Comparison of ENCODE assay signal across 7 mouse cellular contexts in genomic region chr9:8900203-8901012, GRCm38 (mm10). TPM values are rescaled to one million over a fixed set of nuclear protein-coding genes. Genes with fewer than 3 reads are reported as not detected.
DNase-seq lines count a peak whose midpoint lies in the region; ATAC-seq lines count a peak whose summit lies in the region.

No protein-coding gene starts in this region.

- H3K4me2 ChIP-seq in embryonic facial prominence, embryonic 15.5 days (replicated peaks), result peak overlapping the region; percentile 93
- H3K4me2 ChIP-seq in intestine, embryonic 14.5 days (ENCODE audit: low read length), result peak overlapping the region; percentile 93
- peak overlapping the region; percentile 90 for H3K4me2 ChIP-seq in limb, embryonic 11.5 days (ENCODE audit: low read depth, severe bottlenecking)
- H3K4me2 ChIP-seq in stomach, embryonic 14.5 days (replicated peaks; ENCODE audit: low read depth, low read length), result peak overlapping the region; percentile 74

- no peak overlapping the region for H3K27ac ChIP-seq in embryonic facial prominence, embryonic 15.5 days (replicated peaks)
- no peak overlapping the region for H3K27ac ChIP-seq in intestine, embryonic 14.5 days (ENCODE audit: low read depth)
- no peak overlapping the region for H3K27ac ChIP-seq in limb, embryonic 11.5 days (replicated peaks; ENCODE audit: low read depth, low read length)
- no peak overlapping the region for H3K27ac ChIP-seq in stomach, embryonic 14.5 days (ENCODE audit: low read length)

- whole genome bisulfite sequencing in embryonic facial prominence, embryonic 15.5 days, result under 1% methylated on average over 41 of the region's 41 CpGs
- under 1% methylated on average over 41 of the region's 41 CpGs for WGBS in intestine, embryonic 14.5 days
- WGBS in limb, embryonic 11.5 days, result 1% methylated on average over 41 of the region's 41 CpGs
- WGBS in stomach, embryonic 14.5 days, result 1% methylated on average over 41 of the region's 41 CpGs

- peak overlapping the region; percentile 54 for H3K4me3 ChIP-seq in embryonic facial prominence, embryonic 15.5 days (replicated peaks)
- H3K4me3 ChIP-seq in intestine, embryonic 14.5 days (ENCODE audit: low read depth, low read length), result peak overlapping the region; percentile 51
- peak overlapping the region; percentile 52 for H3K4me3 ChIP-seq in limb, embryonic 11.5 days (ENCODE audit: low read depth, low read length)
- peak overlapping the region; percentile 56 for H3K4me3 ChIP-seq in stomach, embryonic 14.5 days (ENCODE audit: low read depth, low read length)

- H3K9me3 ChIP-seq in embryonic facial prominence, embryonic 15.5 days (replicated peaks), result no peaks in the 10 kb centered on the region
- no peaks in the 10 kb centered on the region for H3K9me3 ChIP-seq in intestine, embryonic 14.5 days (ENCODE audit: control insufficient read depth, low read length)
- H3K9me3 ChIP-seq in limb, embryonic 11.5 days (ENCODE audit: control insufficient read depth, low read length), result 0 out of 2 replicates have a peak, but pooled peaks cover 3% of the 10 kb centered on the region
- H3K9me3 ChIP-seq in stomach, embryonic 14.5 days (ENCODE audit: control insufficient read depth, low read depth, low read length), result no peaks in the 10 kb centered on the region

- H3K9ac ChIP-seq in embryonic facial prominence, embryonic 15.5 days, result no peak overlapping the region
- no peak overlapping the region for H3K9ac ChIP-seq in intestine, embryonic 14.5 days (ENCODE audit: low read length)
- no peak overlapping the region for H3K9ac ChIP-seq in limb, embryonic 11.5 days (ENCODE audit: low read length)
- H3K9ac ChIP-seq in stomach, embryonic 14.5 days (replicated peaks; ENCODE audit: low read depth, low read length), result 0 out of 2 replicates have a peak overlapping the region, but pooled peaks have one; percentile 0

- ATAC-seq in embryonic facial prominence, embryonic 15.5 days (ENCODE audit: insufficient number of reproducible peaks, low FRiP score, low TSS enrichment, low read depth), result no peak
- peak; percentile 34; the same call in 1 of the 2 replicates for ATAC-seq in intestine, embryonic 14.5 days (replicated peaks; ENCODE audit: low FRiP score, low TSS enrichment, low read depth)
- 0 out of 2 replicates have a peak, but pooled peaks have one; percentile 19 for ATAC-seq in limb, embryonic 11.5 days (ENCODE audit: insufficient number of reproducible peaks, low FRiP score, low TSS enrichment, low read depth)
- peak; percentile 47 for ATAC-seq in stomach, embryonic 14.5 days (ENCODE audit: insufficient number of reproducible peaks, insufficient read depth, low FRiP score, low read depth)

- peak; percentile 52 for DNase-seq in ES-CJ7 (ENCODE audit: low read depth, low spot score)
- peak; percentile 9 to 64 for DNase-seq in adrenal gland, adult (ENCODE audit: inconsistent age in 2 of 2, low spot score in 1 of 2)
- DNase-seq in intestine, embryonic 14.5 days (ENCODE audit: low spot score), result peak; percentile 68
- DNase-seq in limb, embryonic 11.5 days (ENCODE audit: low spot score), result peak; percentile 52
- peak; percentile 27 for DNase-seq in mesoderm, embryonic 11.5 days (ENCODE audit: low read depth, low spot score)

- H3K4me1 ChIP-seq in embryonic facial prominence, embryonic 15.5 days, result peaks cover 25% of the 10 kb centered on the region
- H3K4me1 ChIP-seq in intestine, embryonic 14.5 days (replicated peaks; ENCODE audit: control insufficient read depth, insufficient read depth, low read length), result peaks cover 7% of the 10 kb centered on the region; the same call in 1 of the 2 replicates
- peaks cover 4% of the 10 kb centered on the region; the same call in 1 of the 2 replicates for H3K4me1 ChIP-seq in limb, embryonic 11.5 days (ENCODE audit: control insufficient read depth, insufficient read depth, low read length)
- H3K4me1 ChIP-seq in stomach, embryonic 14.5 days (ENCODE audit: control insufficient read depth, insufficient read depth, low read length), result peaks cover 9% of the 10 kb centered on the region

- peaks cover 48% of the 10 kb centered on the region for H3K27me3 ChIP-seq in embryonic facial prominence, embryonic 15.5 days
- peaks cover 51% of the 10 kb centered on the region for H3K27me3 ChIP-seq in intestine, embryonic 14.5 days (replicated peaks; ENCODE audit: control insufficient read depth, insufficient read depth, low read length)
- H3K27me3 ChIP-seq in limb, embryonic 11.5 days (ENCODE audit: control insufficient read depth, insufficient read depth, low read length), result peaks cover 37% of the 10 kb centered on the region
- 0 out of 2 replicates have a peak, but pooled peaks cover 13% of the 10 kb centered on the region for H3K27me3 ChIP-seq in stomach, embryonic 14.5 days (ENCODE audit: control insufficient read depth, insufficient read depth, low read length)

- H3K36me3 ChIP-seq in embryonic facial prominence, embryonic 15.5 days, result no peaks in the 10 kb centered on the region
- no peaks in the 10 kb centered on the region for H3K36me3 ChIP-seq in intestine, embryonic 14.5 days (ENCODE audit: control insufficient read depth, insufficient read depth, low read length)
- H3K36me3 ChIP-seq in limb, embryonic 11.5 days (ENCODE audit: control insufficient read depth, insufficient read depth, low read length), result no peaks in the 10 kb centered on the region
- no peaks in the 10 kb centered on the region for H3K36me3 ChIP-seq in stomach, embryonic 14.5 days (ENCODE audit: control insufficient read depth, insufficient read depth, low read length)

RNA-seq across cellular contexts. Expression of gene Pgr, which starts 0.8 kb away (rescaled TPM):
- polyA plus RNA-seq in embryonic facial prominence, embryonic 15.5 days (2015; fragmentation: Nextera tagmentation; extraction: Ambion mirVana), result 0.38 and 0.55 TPM in 2 replicates
- polyA plus RNA-seq in intestine, embryonic 14.5 days (2014; fragmentation: Nextera tagmentation; extraction: Ambion mirVana), result 0.12 and 0.19 TPM in 2 replicates
- 0.15 and 0.34 TPM in 2 replicates for polyA plus RNA-seq in limb, embryonic 11.5 days (2014; fragmentation: Nextera tagmentation; extraction: Ambion mirVana)
- 0.53 and 0.71 TPM in 2 replicates for polyA plus RNA-seq in stomach, embryonic 14.5 days (2014; fragmentation: Nextera tagmentation; extraction: Ambion mirVana)
